Mouse (Mus musculus): ENCODE data around the gene Copb1. TPM values are rescaled to one million over a fixed set of nuclear protein-coding genes. Genes with fewer than 3 reads are reported as not detected.

Gene Copb1
- polyA plus RNA-seq, 1 experiment from 2014 or later = 160 TPM

DNA sequence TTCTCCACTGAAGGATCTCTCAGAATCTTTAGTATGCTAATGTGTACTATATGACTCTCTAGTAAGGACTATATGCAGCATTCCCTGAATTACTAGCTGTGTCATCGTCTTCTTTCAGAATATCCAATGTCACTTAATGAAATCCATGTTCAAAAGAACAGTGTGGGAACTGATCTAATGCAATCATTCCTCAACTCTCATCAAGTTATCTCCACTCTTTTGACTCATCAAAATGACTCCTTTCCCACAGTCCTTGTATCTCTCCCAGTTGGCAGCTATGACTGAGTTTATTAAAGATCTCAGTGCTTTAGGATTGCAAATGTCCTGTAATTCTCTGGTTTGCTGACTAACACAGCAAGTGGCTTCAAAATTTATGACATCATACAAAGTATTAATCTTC, 40.1 kb downstream of the Copb1 start:
- Histone ChIP-seq H3K9ac (replicated peaks; ENCODE audit: low read length) (no peak overlapping the region), H3K9me3 (replicated peaks; ENCODE audit: control insufficient read depth, low read length) (no peaks in the 10 kb centered on the region), H3K4me1 (ENCODE audit: control insufficient read depth, insufficient read depth, low read length) (no peaks in the 10 kb centered on the region), H3K27ac (replicated peaks; ENCODE audit: low read depth, low read length) (no peak overlapping the region), H3K36me3 (replicated peaks; ENCODE audit: control insufficient read depth, insufficient read depth, low read depth, low read length) (peaks cover 2% of the 10 kb centered on the region; the same call in 1 of the 2 replicates), H3K4me3 (ENCODE audit: low read depth, low read length) (no peak overlapping the region), H3K27me3 (ENCODE audit: control insufficient read depth, insufficient read depth, low read length) (no peaks in the 10 kb centered on the region), H3K4me2 (ENCODE audit: low read depth, low read length) (no peak overlapping the region)
- DNase-seq (ENCODE audit: low spot score) (no peak), ATAC-seq (replicated peaks; ENCODE audit: insufficient number of reproducible peaks, low FRiP score, low TSS enrichment, low read depth) (no peak)
- WGBS = 81% methylated on average over 1 of the region's 1 CpGs

DNA sequence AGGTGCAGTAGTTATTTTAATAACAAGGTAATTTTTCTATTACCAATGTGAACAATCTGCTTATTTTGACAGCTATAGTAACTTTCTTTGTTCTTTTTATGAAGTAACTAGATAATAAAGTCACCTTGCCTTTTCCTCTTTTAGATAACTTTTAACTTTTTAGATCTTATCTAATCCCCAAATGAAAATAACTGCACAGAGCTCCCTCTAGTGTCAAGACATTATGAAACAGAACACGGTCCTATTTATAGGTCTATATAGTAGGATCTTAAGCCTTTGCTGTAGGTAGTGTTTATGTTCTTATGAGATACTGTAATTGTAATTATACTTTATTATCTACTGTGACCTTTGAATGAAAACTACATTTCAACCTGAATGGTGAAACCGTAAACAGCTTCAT, 41.0 kb downstream of the Copb1 start:
- no peak for ATAC-seq (replicated peaks; ENCODE audit: insufficient number of reproducible peaks, low FRiP score, low TSS enrichment, low read depth)
- Histone ChIP-seq H3K4me2 (ENCODE audit: low read depth, low read length) (no peak overlapping the region), H3K9ac (replicated peaks; ENCODE audit: low read length) (no peak overlapping the region), H3K4me1 (ENCODE audit: control insufficient read depth, insufficient read depth, low read length) (no peaks in the 10 kb centered on the region), H3K9me3 (replicated peaks; ENCODE audit: control insufficient read depth, low read length) (no peaks in the 10 kb centered on the region), H3K27ac (replicated peaks; ENCODE audit: low read depth, low read length) (no peak overlapping the region), H3K36me3 (replicated peaks; ENCODE audit: control insufficient read depth, insufficient read depth, low read depth, low read length) (peaks cover 2% of the 10 kb centered on the region; the same call in 1 of the 2 replicates), H3K27me3 (ENCODE audit: control insufficient read depth, insufficient read depth, low read length) (no peaks in the 10 kb centered on the region), H3K4me3 (ENCODE audit: low read depth, low read length) (no peak overlapping the region)
- 57% methylated on average over 2 of the region's 2 CpGs for WGBS
- DNase-seq (ENCODE audit: low spot score) = peak; percentile 73

DNA sequence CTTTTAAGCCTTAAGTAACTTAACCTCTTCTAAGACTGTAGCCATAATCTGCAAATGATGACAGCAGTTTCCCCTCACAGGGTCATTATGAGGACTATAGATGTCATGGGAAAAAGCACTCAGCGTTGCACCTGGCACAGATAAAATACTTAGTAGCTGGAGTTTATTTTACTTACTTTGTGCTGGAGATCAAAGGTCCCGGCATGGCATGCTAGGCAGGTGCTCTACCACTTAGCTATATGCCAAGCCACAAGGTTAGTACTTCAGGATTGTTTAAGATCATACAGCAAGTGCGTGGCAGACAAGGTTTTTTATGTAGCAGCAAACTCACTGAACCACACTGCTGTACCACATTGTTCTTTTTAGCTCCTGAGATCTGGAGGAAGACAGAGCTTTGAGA, 43.9 kb downstream of the Copb1 start:
- no peak overlapping the region for H3K4me3 ChIP-seq (ENCODE audit: low read depth, low read length)
- no peaks in the 10 kb centered on the region for H3K4me1 ChIP-seq (ENCODE audit: control insufficient read depth, insufficient read depth, low read length)
- no peaks in the 10 kb centered on the region for H3K9me3 ChIP-seq (replicated peaks; ENCODE audit: control insufficient read depth, low read length)
- 87% methylated on average over 3 of the region's 3 CpGs for WGBS
- no peaks in the 10 kb centered on the region for H3K27me3 ChIP-seq (ENCODE audit: control insufficient read depth, insufficient read depth, low read length)
- ATAC-seq (replicated peaks; ENCODE audit: insufficient number of reproducible peaks, low FRiP score, low TSS enrichment, low read depth) (no peak), DNase-seq (ENCODE audit: low spot score) (no peak)
- no peak overlapping the region for H3K4me2 ChIP-seq (ENCODE audit: low read depth, low read length)
- no peak overlapping the region for H3K9ac ChIP-seq (replicated peaks; ENCODE audit: low read length)
- H3K27ac ChIP-seq (replicated peaks; ENCODE audit: low read depth, low read length) = no peak overlapping the region
- H3K36me3 ChIP-seq (replicated peaks; ENCODE audit: control insufficient read depth, insufficient read depth, low read depth, low read length) = no peaks in the 10 kb centered on the region; the same call in 1 of the 2 replicates

GRCm38 (mm10) chr7:114209841-114210240, 44.7 kb downstream of the Copb1 start:
- Histone ChIP-seq H3K9me3 (replicated peaks; ENCODE audit: control insufficient read depth, low read length) (no peaks in the 10 kb centered on the region), H3K4me3 (ENCODE audit: low read depth, low read length) (no peak overlapping the region), H3K36me3 (replicated peaks; ENCODE audit: control insufficient read depth, insufficient read depth, low read depth, low read length) (no peaks in the 10 kb centered on the region; the same call in 1 of the 2 replicates), H3K9ac (replicated peaks; ENCODE audit: low read length) (no peak overlapping the region), H3K4me1 (ENCODE audit: control insufficient read depth, insufficient read depth, low read length) (no peaks in the 10 kb centered on the region), H3K4me2 (ENCODE audit: low read depth, low read length) (no peak overlapping the region), H3K27ac (replicated peaks; ENCODE audit: low read depth, low read length) (no peak overlapping the region), H3K27me3 (ENCODE audit: control insufficient read depth, insufficient read depth, low read length) (no peaks in the 10 kb centered on the region)
- DNase-seq (ENCODE audit: low spot score) (no peak), ATAC-seq (replicated peaks; ENCODE audit: insufficient number of reproducible peaks, low FRiP score, low TSS enrichment, low read depth) (no peak)
- WGBS = 97% methylated on average over 1 of the region's 1 CpGs

DNA sequence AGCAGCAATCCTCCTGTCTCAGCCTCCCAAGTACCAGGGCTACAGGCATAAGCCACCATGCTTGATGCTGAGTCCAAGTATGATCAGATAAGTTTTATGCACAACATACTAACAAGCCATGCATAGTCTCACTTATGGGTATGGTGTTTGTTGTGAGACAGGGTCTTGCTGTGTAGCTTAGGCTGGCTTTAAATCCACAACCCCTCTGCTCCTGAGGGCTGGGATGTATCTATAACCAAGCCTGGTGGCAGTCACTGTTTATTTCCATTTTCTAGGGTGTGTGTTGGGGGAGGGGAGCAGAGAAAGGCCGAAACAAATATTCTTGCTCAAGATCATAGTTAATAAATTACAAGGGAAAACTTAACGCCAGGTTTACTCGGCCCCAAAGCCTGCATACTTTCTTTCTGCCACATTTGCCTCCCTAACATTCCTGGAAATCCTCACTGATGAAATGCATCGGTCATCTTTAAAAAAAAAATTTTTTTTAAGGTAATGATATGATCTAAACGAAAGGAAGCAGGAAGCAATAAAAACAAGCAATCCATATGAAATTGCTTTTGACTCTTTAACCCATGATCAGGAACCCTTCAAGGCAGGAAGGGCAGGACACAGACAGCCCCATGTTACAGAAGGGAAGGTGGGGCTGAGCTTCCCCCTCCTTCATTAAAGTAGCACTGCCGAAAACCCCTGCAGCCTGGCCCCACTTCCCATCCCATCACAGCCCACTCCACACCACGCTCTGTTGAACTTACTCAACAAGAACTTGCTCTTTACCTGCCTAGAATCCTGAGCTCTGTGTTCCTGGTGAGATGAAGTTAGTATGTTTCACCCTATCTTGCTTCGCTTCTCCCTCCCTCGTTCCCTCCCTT, 50.8 kb downstream of the Copb1 start:
- Histone ChIP-seq H3K27me3 (ENCODE audit: control insufficient read depth, insufficient read depth, low read length) (no peaks in the 10 kb centered on the region), H3K27ac (replicated peaks; ENCODE audit: low read depth, low read length) (no peak overlapping the region), H3K36me3 (replicated peaks; ENCODE audit: control insufficient read depth, insufficient read depth, low read depth, low read length) (no peaks in the 10 kb centered on the region), H3K4me1 (ENCODE audit: control insufficient read depth, insufficient read depth, low read length) (no peaks in the 10 kb centered on the region), H3K9ac (replicated peaks; ENCODE audit: low read length) (no peak overlapping the region), H3K4me2 (ENCODE audit: low read depth, low read length) (no peak overlapping the region), H3K9me3 (replicated peaks; ENCODE audit: control insufficient read depth, low read length) (no peaks in the 10 kb centered on the region), H3K4me3 (ENCODE audit: low read depth, low read length) (no peak overlapping the region)
- WGBS = 73% methylated on average over 9 of the region's 9 CpGs
- ATAC-seq (replicated peaks; ENCODE audit: insufficient number of reproducible peaks, low FRiP score, low TSS enrichment, low read depth) = no peak
- DNase-seq (ENCODE audit: low spot score) = no peak

GRCm38 (mm10) chr7:114202972-114203404, 51.5 kb downstream of the Copb1 start:
- no peak for ATAC-seq (replicated peaks; ENCODE audit: insufficient number of reproducible peaks, low FRiP score, low TSS enrichment, low read depth)
- Histone ChIP-seq H3K27ac (replicated peaks; ENCODE audit: low read depth, low read length) (no peak overlapping the region), H3K9ac (replicated peaks; ENCODE audit: low read length) (no peak overlapping the region), H3K4me2 (ENCODE audit: low read depth, low read length) (no peak overlapping the region), H3K9me3 (replicated peaks; ENCODE audit: control insufficient read depth, low read length) (no peaks in the 10 kb centered on the region), H3K27me3 (ENCODE audit: control insufficient read depth, insufficient read depth, low read length) (no peaks in the 10 kb centered on the region), H3K4me1 (ENCODE audit: control insufficient read depth, insufficient read depth, low read length) (no peaks in the 10 kb centered on the region), H3K4me3 (ENCODE audit: low read depth, low read length) (no peak overlapping the region), H3K36me3 (replicated peaks; ENCODE audit: control insufficient read depth, insufficient read depth, low read depth, low read length) (no peaks in the 10 kb centered on the region)
- WGBS = 83% methylated on average over 5 of the region's 5 CpGs
- no peak for DNase-seq (ENCODE audit: low spot score)

DNA sequence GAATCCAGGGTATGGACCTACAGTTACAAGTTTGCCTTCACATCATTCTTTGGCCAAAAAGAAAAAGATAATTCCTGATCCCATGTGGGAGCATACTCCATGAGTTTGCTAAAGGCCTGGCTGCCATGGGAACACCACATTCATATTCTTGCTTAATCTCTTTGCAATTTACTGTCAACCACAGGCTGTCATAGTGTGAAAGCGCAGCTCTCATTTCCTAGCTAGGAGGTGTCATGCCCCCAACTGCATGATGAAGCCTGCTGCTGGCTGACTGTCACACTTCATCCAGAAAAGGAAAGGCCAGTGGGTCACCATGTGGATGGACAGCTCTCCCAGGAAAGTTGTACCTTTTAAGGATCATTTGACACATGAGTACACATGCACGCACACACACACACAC, 53.9 kb downstream of the Copb1 start:
- Histone ChIP-seq H3K4me2 (ENCODE audit: low read depth, low read length) (no peak overlapping the region), H3K9me3 (replicated peaks; ENCODE audit: control insufficient read depth, low read length) (no peaks in the 10 kb centered on the region), H3K4me1 (ENCODE audit: control insufficient read depth, insufficient read depth, low read length) (no peaks in the 10 kb centered on the region), H3K9ac (replicated peaks; ENCODE audit: low read length) (no peak overlapping the region), H3K4me3 (ENCODE audit: low read depth, low read length) (no peak overlapping the region), H3K27ac (replicated peaks; ENCODE audit: low read depth, low read length) (no peak overlapping the region), H3K36me3 (replicated peaks; ENCODE audit: control insufficient read depth, insufficient read depth, low read depth, low read length) (no peaks in the 10 kb centered on the region), H3K27me3 (ENCODE audit: control insufficient read depth, insufficient read depth, low read length) (no peaks in the 10 kb centered on the region)
- 86% methylated on average over 2 of the region's 2 CpGs for WGBS
- no peak for ATAC-seq (replicated peaks; ENCODE audit: insufficient number of reproducible peaks, low FRiP score, low TSS enrichment, low read depth)
- DNase-seq (ENCODE audit: low spot score) = no peak

DNA sequence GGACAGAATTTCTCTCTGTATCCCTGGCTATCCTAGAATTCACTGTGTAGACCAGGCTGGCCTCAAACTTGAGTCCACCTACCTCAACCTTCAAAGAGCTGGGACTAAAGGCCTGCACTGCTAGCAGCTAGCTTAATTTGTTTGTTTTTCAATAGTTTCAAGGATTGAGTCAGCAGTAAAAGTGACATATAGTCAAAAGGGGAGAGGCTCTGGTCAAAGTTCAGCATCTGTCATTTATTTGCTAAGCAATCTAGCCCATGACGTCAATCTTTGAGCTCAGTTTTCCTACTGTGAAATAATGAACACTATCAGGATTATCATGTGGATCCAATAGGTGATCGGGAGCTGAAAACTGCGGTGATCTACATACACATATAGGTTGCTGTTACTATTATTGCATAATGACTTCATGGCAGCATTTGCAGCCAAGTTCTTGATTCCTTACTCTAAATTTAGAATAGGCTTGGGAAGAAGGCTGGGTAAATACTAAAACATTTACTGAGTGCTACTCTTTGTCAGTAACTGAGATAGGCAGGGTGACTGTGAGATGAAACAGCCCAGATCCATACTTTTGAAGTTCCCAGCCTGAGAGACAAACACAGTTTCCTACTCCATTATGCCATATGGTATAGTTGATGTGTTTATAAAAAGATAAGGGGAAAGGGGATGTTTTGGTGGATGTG, 54.9 kb downstream of the Copb1 start:
- H3K4me3 ChIP-seq (ENCODE audit: low read depth, low read length) = no peak overlapping the region
- ATAC-seq (replicated peaks; ENCODE audit: insufficient number of reproducible peaks, low FRiP score, low TSS enrichment, low read depth) (no peak), DNase-seq (ENCODE audit: low spot score) (no peak)
- H3K36me3 ChIP-seq (replicated peaks; ENCODE audit: control insufficient read depth, insufficient read depth, low read depth, low read length) = no peaks in the 10 kb centered on the region
- H3K27me3 ChIP-seq (ENCODE audit: control insufficient read depth, insufficient read depth, low read length) = no peaks in the 10 kb centered on the region
- no peaks in the 10 kb centered on the region for H3K4me1 ChIP-seq (ENCODE audit: control insufficient read depth, insufficient read depth, low read length)
- no peak overlapping the region for H3K4me2 ChIP-seq (ENCODE audit: low read depth, low read length)
- H3K9me3 ChIP-seq (replicated peaks; ENCODE audit: control insufficient read depth, low read length) = no peaks in the 10 kb centered on the region
- WGBS = 79% methylated on average over 3 of the region's 3 CpGs
- no peak overlapping the region for H3K9ac ChIP-seq (replicated peaks; ENCODE audit: low read length)
- H3K27ac ChIP-seq (replicated peaks; ENCODE audit: low read depth, low read length) = no peak overlapping the region

Data from embryonic facial prominence, embryonic 11.5 days (tissue).